Mouse (Mus musculus) lung, postnatal 0 days (tissue): Measurements from ENCODE around the gene Smim17. TPM values are rescaled to one million over a fixed set of nuclear protein-coding genes. Genes with fewer than 3 reads are reported as not detected.

ENCODE experiments used
- ATAC-seq: fragments of 200-750 bp; cut with Nextera tagmentation; 2 replicates; pipeline ENCODE4 v1.8.0; 2017; ENCODE audit warnings: moderate library complexity
- DNase-seq: peaks from one replicate; pipeline ENCODE4 v3.0.0-alpha.2; 2016; ENCODE audit warnings: low spot score
- H3K27ac ChIP-seq: fragments of 300-500 bp; sonication (generic); 2 replicates; pipeline ENCODE4 v1.5.1; 2014; ENCODE audit warnings: antibody characterized with exemption, mild to moderate bottlenecking, low read length, mixed read lengths
- H3K27me3 ChIP-seq: fragments of 300-500 bp; sonication (generic); replicated peaks from 2 replicates; pipeline ENCODE4 v1.6.1; 2014; ENCODE audit warnings: low read length, mixed read lengths; ENCODE audit not compliant: insufficient read depth
- H3K36me3 ChIP-seq: fragments of 300-500 bp; sonication (generic); 2 replicates; pipeline ENCODE4 v1.6.1; 2014; ENCODE audit warnings: low read length, mixed read lengths; ENCODE audit not compliant: insufficient read depth
- H3K4me1 ChIP-seq: fragments of 300-500 bp; sonication (generic); 2 replicates; pipeline ENCODE4 v1.6.1; 2014; ENCODE audit warnings: antibody characterized with exemption, low read depth, low read length, mixed read lengths; ENCODE audit not compliant: insufficient read depth
- H3K4me2 ChIP-seq: fragments of 300-500 bp; sonication (generic); replicated peaks from 2 replicates; pipeline ENCODE4 v1.6.1; 2014; ENCODE audit warnings: low read depth, mild to moderate bottlenecking, low read length, moderate library complexity, mixed read lengths
- H3K4me3 ChIP-seq: fragments of 300-500 bp; sonication (generic); 2 replicates; pipeline ENCODE4 v1.5.1; 2014; ENCODE audit warnings: low read depth, low read length
- H3K9ac ChIP-seq: fragments of 300-500 bp; sonication (generic); replicated peaks from 2 replicates; pipeline ENCODE4 v1.6.1; 2014; ENCODE audit warnings: low read depth, mild to moderate bottlenecking
- H3K9me3 ChIP-seq: fragments of 300-500 bp; sonication (generic); 2 replicates; pipeline ENCODE4 v1.6.1; 2016; ENCODE audit warnings: low read length, mixed read lengths
- CTCF ChIP-seq: IDR thresholded peaks from 2 replicates; pipeline ENCODE4 v1.5.1; 2016; ENCODE audit warnings: antibody characterized with exemption, mild to moderate bottlenecking
- EP300 ChIP-seq: IDR thresholded peaks from 2 replicates; pipeline ENCODE4 v1.6.1; 2016; ENCODE audit warnings: antibody characterized with exemption, mild to moderate bottlenecking, control low read depth
- WGBS: fragments of 180-500 bp; shearing (Covaris S2); extraction: QIAGEN DNeasy Blood & Tissue Kit; methylation state at CpG from one replicate; pipeline ENCODE4 v1.1.7; 2014; 5-methylcytosine and 5-hydroxymethylcytosine counted together
- polyA plus RNA-seq: library from polyadenylated mRNA; unstranded; fragments of >200 nt; fragmentation: Nextera tagmentation; extraction: Ambion mirVana; gene quantifications from 2 replicates; pipeline ENCODE4 v1.2.1, GENCODE M21; 2015

Gene Smim17
- polyA plus RNA-seq, 1 experiment from 2014 or later = not detected

DNA sequence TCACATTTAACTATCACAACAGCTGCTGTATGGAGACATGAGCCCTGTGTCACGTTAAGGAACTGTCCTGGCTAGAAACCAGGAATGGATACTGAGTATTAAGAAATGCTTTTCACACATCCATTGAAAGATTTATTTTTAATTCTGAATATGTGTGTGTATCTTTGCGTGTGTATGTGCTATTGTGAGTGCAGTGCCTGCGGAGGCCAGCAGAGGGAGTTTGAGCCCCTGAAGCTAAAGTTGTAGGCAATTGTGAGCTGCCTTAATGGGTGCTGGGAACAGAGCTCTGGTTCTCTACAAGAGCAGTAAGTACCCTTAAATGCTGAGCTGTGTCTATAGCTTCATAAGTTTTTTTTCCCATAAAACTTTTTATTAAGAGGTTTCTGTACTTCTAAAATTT lies 30.9 kb downstream of the Smim17 start:
- H3K27ac ChIP-seq = no peak overlapping the region
- no peak overlapping the region for H3K9ac ChIP-seq
- H3K27me3 ChIP-seq = no peaks in the 10 kb centered on the region
- H3K4me1 ChIP-seq = no peaks in the 10 kb centered on the region
- ATAC-seq = no peak
- no peaks in the 10 kb centered on the region for H3K36me3 ChIP-seq
- no peak overlapping the region for H3K4me2 ChIP-seq
- DNase-seq = no peak
- WGBS = 79% methylated on average over 3 of the region's 3 CpGs
- no peaks in the 10 kb centered on the region for H3K9me3 ChIP-seq
- TF ChIP-seq CTCF (0 out of 2 replicates have a peak, but pooled peaks have one; percentile 13), EP300 (no peak)
- no peak overlapping the region for H3K4me3 ChIP-seq

GRCm38 (mm10) chr7:6430342-6430741 lies 31.8 kb downstream of the Smim17 start:
- Histone ChIP-seq H3K27ac (no peak overlapping the region), H3K9me3 (no peaks in the 10 kb centered on the region), H3K4me1 (no peaks in the 10 kb centered on the region), H3K4me3 (no peak overlapping the region), H3K36me3 (no peaks in the 10 kb centered on the region), H3K9ac (no peak overlapping the region), H3K4me2 (no peak overlapping the region), H3K27me3 (no peaks in the 10 kb centered on the region)
- DNase-seq = peak; percentile 6
- 40% methylated on average over 2 of the region's 2 CpGs for WGBS
- TF ChIP-seq EP300 (no peak), CTCF (peak; percentile 62)
- ATAC-seq = no peak

GRCm38 (mm10) chr7:6438388-6438787 lies 39.9 kb downstream of the Smim17 start, which contains the start of gene Olfr1344:
Gene Olfr1344, plus strand, starts transcription at chr7:6438688.
- TF ChIP-seq CTCF (no peak), EP300 (no peak)
- Histone ChIP-seq H3K4me2 (no peak within 1 kb of the TSS), H3K36me3 (no peaks in the 10 kb centered on the region), H3K4me1 (no peaks in the 10 kb centered on the region), H3K9me3 (no peaks in the 10 kb centered on the region), H3K9ac (no peak within 1 kb of the TSS), H3K27ac (no peak within 1 kb of the TSS), H3K27me3 (no peaks in the 10 kb centered on the region), H3K4me3 (no peak within 1 kb of the TSS)
- 64% methylated on average over 3 of the region's 3 CpGs for WGBS
- ATAC-seq (no peak), DNase-seq (no peak)

DNA sequence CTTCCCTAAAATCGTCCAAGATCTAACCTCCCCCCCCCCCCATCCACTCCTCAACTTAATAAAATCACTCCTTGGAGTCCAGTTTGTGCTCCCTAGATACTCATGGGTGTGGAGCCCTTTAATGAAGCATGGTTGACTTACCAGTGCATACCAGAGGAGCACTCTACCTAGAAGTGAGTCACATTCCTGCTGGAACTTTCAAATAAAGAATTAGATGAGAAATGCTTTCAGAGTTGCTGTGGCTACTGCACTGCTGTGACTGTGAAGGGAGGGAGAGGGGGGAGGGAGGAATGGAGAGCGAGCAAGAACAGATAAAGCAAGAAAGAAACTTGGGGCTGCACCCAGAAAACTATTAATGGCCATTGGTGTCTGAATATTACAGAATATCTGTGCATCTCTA lies 42.7 kb downstream of the Smim17 start:
- Histone ChIP-seq H3K9me3 (no peaks in the 10 kb centered on the region), H3K4me2 (no peak overlapping the region), H3K4me1 (no peaks in the 10 kb centered on the region), H3K27ac (no peak overlapping the region), H3K27me3 (no peaks in the 10 kb centered on the region), H3K36me3 (no peaks in the 10 kb centered on the region), H3K4me3 (no peak overlapping the region), H3K9ac (no peak overlapping the region)
- 58% methylated on average over 2 of the region's 2 CpGs for WGBS
- ATAC-seq (no peak), DNase-seq (no peak)
- no peak for TF ChIP-seq EP300
- no peak for TF ChIP-seq CTCF

DNA sequence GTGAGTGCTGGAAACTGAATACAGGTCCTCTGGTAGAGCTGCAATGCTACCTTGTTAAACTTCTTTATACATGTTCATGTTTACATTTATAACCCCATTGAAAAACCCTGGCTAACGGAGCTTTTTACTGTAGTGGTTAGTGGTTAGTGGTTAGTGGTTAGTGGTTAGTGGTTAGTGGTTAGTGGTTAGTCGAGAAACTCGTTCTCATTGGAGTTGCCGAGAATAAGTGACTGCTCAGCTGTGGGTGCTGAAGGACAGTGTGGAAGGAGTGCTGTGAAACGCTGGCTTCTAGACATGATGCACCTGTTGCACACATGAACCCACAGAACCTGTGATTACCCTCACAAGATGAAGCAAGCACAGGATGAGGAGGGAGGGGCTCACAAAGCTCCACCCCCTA lies 49.3 kb downstream of the Smim17 start:
- 82% methylated on average over 5 of the region's 5 CpGs for WGBS
- H3K27me3 ChIP-seq = no peaks in the 10 kb centered on the region
- TF ChIP-seq CTCF (no peak), EP300 (no peak)
- no peaks in the 10 kb centered on the region for H3K36me3 ChIP-seq
- no peak overlapping the region for H3K4me3 ChIP-seq
- H3K4me2 ChIP-seq = no peak overlapping the region
- no peak overlapping the region for H3K27ac ChIP-seq
- H3K9ac ChIP-seq = no peak overlapping the region
- no peaks in the 10 kb centered on the region for H3K9me3 ChIP-seq
- ATAC-seq (no peak), DNase-seq (no peak)
- H3K4me1 ChIP-seq = no peaks in the 10 kb centered on the region

- Histone ChIP-seq H3K4me3 (no peak within 1 kb of the TSS), H3K27me3 (no peaks in the 10 kb centered on the region), H3K27ac (no peak within 1 kb of the TSS), H3K4me1 (no peaks in the 10 kb centered on the region), H3K9me3 (no peaks in the 10 kb centered on the region), H3K4me2 (no peak within 1 kb of the TSS), H3K9ac (no peak within 1 kb of the TSS), H3K36me3 (no peaks in the 10 kb centered on the region)
- no peak for DNase-seq
- TF ChIP-seq CTCF (no peak), EP300 (no peak)
- no peak for ATAC-seq
These were observed 57.4 kb downstream of the Smim17 start, which contains the start of gene Olfr1336 for GRCm38 (mm10) chr7:6455868-6456267. Gene Olfr1336, plus strand, starts transcription at chr7:6456168.

DNA sequence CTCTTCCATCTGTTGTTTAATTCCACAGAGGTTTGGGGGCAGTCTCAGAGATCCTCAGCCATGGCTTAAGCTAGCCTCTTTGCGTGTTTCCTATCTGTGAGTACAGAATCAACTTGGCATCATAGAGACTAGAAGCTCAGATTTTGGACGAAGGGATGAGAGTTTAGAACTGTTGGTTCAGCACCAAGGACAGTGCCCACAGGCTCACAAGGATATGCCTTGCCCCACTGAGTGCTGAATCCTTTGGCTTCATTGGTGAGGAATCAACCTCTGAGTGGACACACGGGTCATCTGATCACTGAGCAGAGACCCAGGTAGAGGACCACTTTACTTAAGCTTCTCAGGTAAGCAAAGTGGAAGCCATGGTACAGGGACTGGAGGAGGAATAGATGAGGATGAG lies 57.9 kb downstream of the Smim17 start:
- H3K4me1 ChIP-seq = no peaks in the 10 kb centered on the region
- H3K9ac ChIP-seq = no peak overlapping the region
- WGBS = 46% methylated on average over 3 of the region's 3 CpGs
- no peak overlapping the region for H3K4me2 ChIP-seq
- H3K9me3 ChIP-seq = no peaks in the 10 kb centered on the region
- no peaks in the 10 kb centered on the region for H3K27me3 ChIP-seq
- no peaks in the 10 kb centered on the region for H3K36me3 ChIP-seq
- ATAC-seq = no peak
- DNase-seq = no peak
- H3K27ac ChIP-seq = no peak overlapping the region
- no peak for TF ChIP-seq CTCF
- no peak for TF ChIP-seq EP300
- no peak overlapping the region for H3K4me3 ChIP-seq
